Mouse (Mus musculus) kidney, embryonic 16.5 days (tissue): Measurements from ENCODE around the gene Phf5a. TPM values are rescaled to one million over a fixed set of nuclear protein-coding genes. Genes with fewer than 3 reads are reported as not detected.

Experiments used
- ATAC-seq: fragments of 200-750 bp; cut with Nextera tagmentation; 2 replicates; pipeline ENCODE4 v1.8.0; 2017; ENCODE audit warnings: moderate TSS enrichment; ENCODE audit not compliant: low FRiP score, low TSS enrichment
- H3K27ac ChIP-seq: fragments of 300-500 bp; sonication (generic); 2 replicates; pipeline ENCODE4 v1.5.1; 2014; ENCODE audit warnings: low read length
- H3K27me3 ChIP-seq: fragments of 300-500 bp; sonication (generic); 2 replicates; pipeline ENCODE4 v1.6.1; 2014; ENCODE audit warnings: low read length, control low read depth, mixed read lengths; ENCODE audit not compliant: insufficient read depth
- H3K36me3 ChIP-seq: fragments of 300-500 bp; sonication (generic); 2 replicates; pipeline ENCODE4 v1.6.1; 2014; ENCODE audit warnings: low read length, control low read depth, mixed read lengths; ENCODE audit not compliant: insufficient read depth
- H3K4me1 ChIP-seq: fragments of 300-500 bp; sonication (generic); 2 replicates; pipeline ENCODE4 v1.6.1; 2014; ENCODE audit warnings: low read length, control low read depth, mixed read lengths; ENCODE audit not compliant: insufficient read depth
- H3K4me2 ChIP-seq: fragments of 300-500 bp; sonication (generic); replicated peaks from 2 replicates; pipeline ENCODE4 v1.6.1; 2014; ENCODE audit warnings: low read depth, low read length
- H3K4me3 ChIP-seq: fragments of 300-500 bp; sonication (generic); 2 replicates; pipeline ENCODE4 v1.5.1; 2014; ENCODE audit warnings: mild to moderate bottlenecking, low read length
- H3K9ac ChIP-seq: fragments of 300-500 bp; sonication (generic); replicated peaks from 2 replicates; pipeline ENCODE4 v1.6.1; 2014; ENCODE audit warnings: low read length
- H3K9me3 ChIP-seq: fragments of 300-500 bp; sonication (generic); 2 replicates; pipeline ENCODE4 v1.6.1; 2016; ENCODE audit warnings: low read length, control low read depth
- WGBS: fragments of 180-500 bp; shearing (Covaris S2); extraction: QIAGEN DNeasy Blood & Tissue Kit; methylation state at CpG from one replicate; pipeline ENCODE4 v1.1.7; 2014; 5-methylcytosine and 5-hydroxymethylcytosine counted together
- polyA plus RNA-seq: library from polyadenylated mRNA; unstranded; fragments of >200 nt; fragmentation: Nextera tagmentation; extraction: Ambion mirVana; gene quantifications from 2 replicates; pipeline ENCODE4 v1.2.1, GENCODE M21; 2015

Phf5a gene
- polyA plus RNA-seq, 1 experiment from 2014 or later: 172 TPM

GRCm38 (mm10) chr15:81833481-81833880, 38.2 kb downstream of the Phf5a start:
- peaks cover 9% of the 10 kb centered on the region for H3K4me1 ChIP-seq
- no peaks in the 10 kb centered on the region for H3K9me3 ChIP-seq
- no peak for ATAC-seq
- no peaks in the 10 kb centered on the region for H3K36me3 ChIP-seq
- no peak overlapping the region for H3K4me3 ChIP-seq
- WGBS: 83% methylated on average over 4 of the region's 4 CpGs
- H3K9ac ChIP-seq: no peak overlapping the region
- H3K27me3 ChIP-seq: no peaks in the 10 kb centered on the region
- H3K4me2 ChIP-seq: no peak overlapping the region
- H3K27ac ChIP-seq: no peak overlapping the region

- Histone ChIP-seq H3K4me1 (peaks cover 9% of the 10 kb centered on the region), H3K36me3 (no peaks in the 10 kb centered on the region), H3K4me3 (no peak overlapping the region), H3K9ac (no peak overlapping the region), H3K27me3 (no peaks in the 10 kb centered on the region), H3K27ac (no peak overlapping the region), H3K9me3 (no peaks in the 10 kb centered on the region), H3K4me2 (no peak overlapping the region)
- 85% methylated on average over 3 of the region's 3 CpGs for WGBS
- no peak for ATAC-seq
These were observed 39.5 kb downstream of the Phf5a start for GRCm38 (mm10) chr15:81832219-81832618.

GRCm38 (mm10) chr15:81831136-81831825, 40.4 kb downstream of the Phf5a start:
- no peak overlapping the region; the same call in 1 of the 2 replicates for H3K27ac ChIP-seq
- peak; percentile 92 for ATAC-seq
- H3K9ac ChIP-seq: 0 out of 2 replicates have a peak overlapping the region, but pooled peaks have one; percentile 10
- H3K27me3 ChIP-seq: no peaks in the 10 kb centered on the region
- peak overlapping the region; percentile 20 for H3K4me2 ChIP-seq
- WGBS: 17% methylated on average over 24 of the region's 24 CpGs
- no peaks in the 10 kb centered on the region for H3K36me3 ChIP-seq
- H3K4me3 ChIP-seq: no peak overlapping the region
- H3K4me1 ChIP-seq: peaks cover 9% of the 10 kb centered on the region
- H3K9me3 ChIP-seq: no peaks in the 10 kb centered on the region

- Histone ChIP-seq H3K4me3 (no peak overlapping the region), H3K36me3 (peaks cover 7% of the 10 kb centered on the region; the same call in 1 of the 2 replicates), H3K27me3 (no peaks in the 10 kb centered on the region), H3K9ac (no peak overlapping the region), H3K27ac (no peak overlapping the region), H3K4me2 (no peak overlapping the region), H3K4me1 (0 out of 2 replicates have a peak, but pooled peaks cover 3% of the 10 kb centered on the region), H3K9me3 (no peaks in the 10 kb centered on the region)
- 83% methylated on average over 4 of the region's 4 CpGs for WGBS
- no peak for ATAC-seq
These were observed 41.2 kb downstream of the Phf5a start for GRCm38 (mm10) chr15:81830530-81830929.

- WGBS: 67% methylated on average over 2 of the region's 2 CpGs
- no peak for ATAC-seq
- Histone ChIP-seq H3K27ac (no peak overlapping the region), H3K9me3 (no peaks in the 10 kb centered on the region), H3K9ac (no peak overlapping the region), H3K4me3 (no peak overlapping the region), H3K27me3 (no peaks in the 10 kb centered on the region), H3K36me3 (peaks cover 8% of the 10 kb centered on the region; the same call in 1 of the 2 replicates), H3K4me2 (no peak overlapping the region), H3K4me1 (0 out of 2 replicates have a peak, but pooled peaks cover 3% of the 10 kb centered on the region)
These were observed 42.5 kb downstream of the Phf5a start for GRCm38 (mm10) chr15:81829208-81829580.

- H3K4me3 ChIP-seq: no peak overlapping the region
These were observed 43.1 kb downstream of the Phf5a start for GRCm38 (mm10) chr15:81828426-81829207.

GRCm38 (mm10) chr15:81824832-81825231, 46.9 kb downstream of the Phf5a start:
- 77% methylated on average over 3 of the region's 3 CpGs for WGBS
- Histone ChIP-seq H3K9me3 (no peaks in the 10 kb centered on the region), H3K9ac (no peak overlapping the region), H3K4me1 (no peaks in the 10 kb centered on the region), H3K27me3 (no peaks in the 10 kb centered on the region), H3K36me3 (peaks cover 23% of the 10 kb centered on the region), H3K4me2 (no peak overlapping the region), H3K4me3 (no peak overlapping the region), H3K27ac (no peak overlapping the region)
- no peak for ATAC-seq

More at GRCm38 (mm10) chr15:81828426-81829207, 43.1 kb downstream of the Phf5a start:
- no peak overlapping the region for H3K4me2 ChIP-seq
- no peaks in the 10 kb centered on the region for H3K9me3 ChIP-seq
- ATAC-seq: no peak
- H3K4me1 ChIP-seq: 0 out of 2 replicates have a peak, but pooled peaks cover 3% of the 10 kb centered on the region
- 82% methylated on average over 7 of the region's 7 CpGs for WGBS
- H3K9ac ChIP-seq: no peak overlapping the region
- H3K27me3 ChIP-seq: no peaks in the 10 kb centered on the region
- H3K27ac ChIP-seq: no peak overlapping the region
- H3K36me3 ChIP-seq: peaks cover 12% of the 10 kb centered on the region; the same call in 1 of the 2 replicates

- H3K27ac ChIP-seq: no peak overlapping the region
- H3K4me1 ChIP-seq: no peaks in the 10 kb centered on the region
- WGBS: 84% methylated on average over 3 of the region's 3 CpGs
- no peaks in the 10 kb centered on the region for H3K27me3 ChIP-seq
- no peaks in the 10 kb centered on the region for H3K9me3 ChIP-seq
- no peak overlapping the region for H3K4me3 ChIP-seq
- no peak overlapping the region for H3K9ac ChIP-seq
- H3K4me2 ChIP-seq: no peak overlapping the region
- peaks cover 27% of the 10 kb centered on the region for H3K36me3 ChIP-seq
- no peak for ATAC-seq
These were observed 49.1 kb downstream of the Phf5a start for GRCm38 (mm10) chr15:81822631-81823030.

GRCm38 (mm10) chr15:81818404-81818803, 53.3 kb downstream of the Phf5a start:
- Histone ChIP-seq H3K27ac (no peak overlapping the region), H3K4me3 (no peak overlapping the region), H3K36me3 (peaks cover 28% of the 10 kb centered on the region), H3K9me3 (no peaks in the 10 kb centered on the region), H3K4me2 (no peak overlapping the region), H3K4me1 (0 out of 2 replicates have a peak, but pooled peaks cover under 1% of the 10 kb centered on the region), H3K27me3 (no peaks in the 10 kb centered on the region), H3K9ac (no peak overlapping the region)
- no peak for ATAC-seq
- 91% methylated on average over 3 of the region's 3 CpGs for WGBS
